Mouse (Mus musculus): ENCODE measurements at regions not wholly inside any gene's neighbourhood (a gene's known extent, or its start where the extent isn't known, plus 50 kb on each side); places are given as distances from the start of the nearest gene placed in this dataset.
A peak's percentile ranks its signal among the peaks of the same experiment; 100 is the strongest.

DNA sequence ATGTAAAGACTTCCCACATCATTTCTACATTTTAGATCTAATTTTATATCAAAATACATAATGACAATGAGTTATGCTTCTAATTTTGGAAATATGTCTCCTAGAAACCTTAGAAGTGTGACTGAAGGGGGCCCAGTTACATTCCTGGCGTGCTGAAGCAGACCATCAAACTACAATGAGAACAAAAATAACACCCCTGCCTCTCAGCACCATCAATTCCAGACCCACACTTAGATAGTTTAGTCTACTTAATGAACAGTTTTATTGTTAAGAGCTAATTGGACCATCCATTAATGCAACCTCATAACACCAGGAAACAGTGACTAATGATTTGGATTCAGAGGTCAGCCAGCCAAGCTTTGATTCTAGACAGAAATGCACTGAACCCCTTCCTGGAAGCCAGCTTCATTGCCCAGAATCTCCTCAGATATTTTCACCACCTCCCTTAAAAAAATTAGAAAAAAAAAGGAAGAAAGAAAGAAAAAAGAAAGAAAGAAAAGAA is 280.7 kb downstream of the Ptbp2 start:
- H3K9ac ChIP-seq: no peak overlapping the region
- no peaks in the 10 kb centered on the region for H3K27me3 ChIP-seq (replicated peaks)
- H3K4me2 ChIP-seq: no peak overlapping the region
- no peak overlapping the region for H3K27ac ChIP-seq (ENCODE audit: poor library complexity, severe bottlenecking)
- H3K4me1 ChIP-seq (replicated peaks): peaks cover 12% of the 10 kb centered on the region; the same call in 1 of the 2 replicates
- H3K9me3 ChIP-seq (replicated peaks): no peaks in the 10 kb centered on the region
- H3K4me3 ChIP-seq: no peak overlapping the region
- H3K36me3 ChIP-seq: no peaks in the 10 kb centered on the region
- ATAC-seq (ENCODE audit: insufficient number of reproducible peaks, low FRiP score): no peak
- WGBS: 41% methylated on average over 1 of the region's 1 CpGs

DNA sequence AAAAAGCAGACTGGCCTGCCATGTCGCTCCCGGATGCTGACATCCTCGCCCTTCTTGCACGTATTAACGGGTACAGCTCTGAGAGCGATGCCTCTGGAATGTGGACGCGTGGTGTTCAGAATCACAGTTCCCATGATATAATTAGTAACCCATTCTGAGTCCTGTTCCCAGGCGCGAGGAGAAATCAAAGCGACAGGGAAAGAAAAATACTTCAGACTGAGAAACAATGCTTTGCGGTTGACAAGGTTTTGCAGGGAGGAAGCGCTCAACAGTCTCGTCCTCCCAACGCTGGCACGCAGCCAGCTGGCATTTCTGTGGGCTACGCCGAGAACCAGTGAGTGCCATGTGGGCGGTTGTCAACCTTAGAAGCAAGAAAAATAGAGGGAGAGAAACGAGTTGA is 285.6 kb downstream of the Ptbp2 start:
- H3K9me3 ChIP-seq (replicated peaks): no peaks in the 10 kb centered on the region
- H3K27me3 ChIP-seq (replicated peaks): no peaks in the 10 kb centered on the region
- H3K9ac ChIP-seq: no peak overlapping the region
- WGBS: 25% methylated on average over 20 of the region's 20 CpGs
- H3K4me3 ChIP-seq: peak overlapping the region; percentile 10
- peak overlapping the region; percentile 48 for H3K4me2 ChIP-seq
- peak; percentile 73 for ATAC-seq (ENCODE audit: insufficient number of reproducible peaks, low FRiP score)
- peak overlapping the region; percentile 46 for H3K27ac ChIP-seq (ENCODE audit: poor library complexity, severe bottlenecking)
- peaks cover 8% of the 10 kb centered on the region; the same call in 1 of the 2 replicates for H3K4me1 ChIP-seq (replicated peaks)
- H3K36me3 ChIP-seq: no peaks in the 10 kb centered on the region

DNA sequence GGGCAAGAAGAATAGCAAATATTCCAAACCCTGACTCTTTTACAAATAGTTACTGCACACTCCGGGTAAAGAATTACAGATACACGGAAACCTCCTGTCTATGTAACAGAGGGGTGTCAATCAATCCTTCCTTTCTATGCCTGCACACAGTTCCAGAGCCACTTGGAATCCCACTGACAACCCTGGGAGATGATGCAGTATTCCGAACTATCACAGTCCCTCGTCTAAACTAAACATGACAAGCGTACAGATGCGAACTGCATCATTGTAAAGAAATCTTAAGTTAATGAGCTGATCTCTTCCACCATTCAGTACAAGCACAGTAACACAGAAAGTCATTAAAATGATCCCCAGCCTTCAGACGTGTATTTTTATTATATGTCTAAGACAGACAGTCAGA is 286.4 kb downstream of the Ptbp2 start:
- WGBS: 66% methylated on average over 7 of the region's 7 CpGs
- H3K36me3 ChIP-seq: no peaks in the 10 kb centered on the region
- no peaks in the 10 kb centered on the region for H3K27me3 ChIP-seq (replicated peaks)
- H3K4me3 ChIP-seq: no peak overlapping the region
- no peak overlapping the region for H3K4me2 ChIP-seq
- H3K9ac ChIP-seq: no peak overlapping the region
- H3K9me3 ChIP-seq (replicated peaks): no peaks in the 10 kb centered on the region
- H3K27ac ChIP-seq (ENCODE audit: poor library complexity, severe bottlenecking): no peak overlapping the region
- 0 out of 2 replicates have a peak, but pooled peaks cover 5% of the 10 kb centered on the region for H3K4me1 ChIP-seq (replicated peaks)
- ATAC-seq (ENCODE audit: insufficient number of reproducible peaks, low FRiP score): no peak

DNA sequence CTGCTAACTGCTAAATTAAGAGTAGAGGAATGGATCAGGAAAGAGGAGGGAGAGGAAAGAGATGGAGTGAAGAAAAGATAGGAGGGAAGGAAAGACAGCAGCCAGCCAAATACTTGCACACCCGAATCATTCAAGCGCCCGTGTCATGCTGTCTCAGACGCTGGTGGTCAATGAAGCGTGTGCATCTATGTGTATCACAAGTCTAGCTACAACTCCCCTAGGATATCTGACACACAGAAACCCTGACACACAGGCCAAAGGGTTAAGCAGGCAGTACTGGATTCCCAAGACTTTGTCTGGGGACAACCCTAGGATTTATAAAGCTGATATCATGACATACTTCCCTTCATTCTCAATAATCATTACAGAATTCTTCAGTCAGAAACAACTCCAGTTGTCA is 289.7 kb downstream of the Ptbp2 start:
- 0 out of 2 replicates have a peak, but pooled peaks cover 2% of the 10 kb centered on the region for H3K4me1 ChIP-seq (replicated peaks)
- H3K36me3 ChIP-seq: no peaks in the 10 kb centered on the region
- 83% methylated on average over 5 of the region's 5 CpGs for WGBS

DNA sequence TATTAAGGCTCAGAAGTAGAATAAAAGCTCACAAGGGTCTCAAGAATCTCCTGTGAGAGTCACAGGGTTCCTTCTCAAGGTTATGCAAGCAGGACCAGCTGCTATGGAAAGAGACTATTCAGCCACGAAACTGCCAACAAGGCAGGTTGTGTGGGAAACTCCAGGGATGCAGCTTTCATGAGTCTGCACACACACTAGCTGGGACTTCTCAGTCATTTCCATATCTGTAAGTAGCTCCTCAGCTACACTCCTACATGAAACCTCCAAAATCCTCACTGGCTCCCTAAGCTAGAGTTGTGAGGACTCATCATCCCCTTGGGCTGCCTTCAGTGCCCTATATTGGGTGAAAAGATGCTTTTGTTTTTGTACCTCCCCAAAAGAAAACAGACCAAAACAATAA is 291.6 kb downstream of the Ptbp2 start:
- H3K9me3 ChIP-seq (replicated peaks): no peaks in the 10 kb centered on the region

More for the DNA sequence above, 289.7 kb downstream of the Ptbp2 start:
- H3K4me3 ChIP-seq: no peak overlapping the region
- no peak overlapping the region for H3K4me2 ChIP-seq
- no peak for ATAC-seq (ENCODE audit: insufficient number of reproducible peaks, low FRiP score)
- no peak overlapping the region for H3K9ac ChIP-seq
- H3K27me3 ChIP-seq (replicated peaks): no peaks in the 10 kb centered on the region
- H3K27ac ChIP-seq (ENCODE audit: poor library complexity, severe bottlenecking): no peak overlapping the region
- no peaks in the 10 kb centered on the region for H3K9me3 ChIP-seq (replicated peaks)

DNA sequence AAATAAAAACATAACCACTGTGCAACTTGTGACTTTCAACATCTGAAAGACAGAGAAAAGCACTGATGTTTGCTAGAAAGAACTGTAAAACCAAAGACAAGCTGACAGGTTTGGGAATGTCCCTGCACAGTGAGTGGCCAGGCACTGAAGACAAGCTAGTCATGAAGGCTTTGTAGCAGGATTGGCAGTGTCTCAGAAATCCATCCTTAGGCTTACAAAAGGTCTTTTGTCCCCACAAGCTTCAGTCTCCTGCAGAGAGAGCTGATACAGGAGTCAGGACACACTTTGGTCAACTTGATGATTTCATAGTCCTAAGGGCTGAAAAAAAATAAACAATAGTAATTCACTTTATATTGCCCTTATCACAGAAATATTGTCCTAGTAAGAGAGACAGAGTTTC is 294.9 kb downstream of the Ptbp2 start:
- H3K27me3 ChIP-seq (replicated peaks): no peaks in the 10 kb centered on the region
- no peak overlapping the region for H3K27ac ChIP-seq (ENCODE audit: poor library complexity, severe bottlenecking)
- H3K4me1 ChIP-seq (replicated peaks): no peaks in the 10 kb centered on the region
- H3K4me2 ChIP-seq: no peak overlapping the region
- no peak for ATAC-seq (ENCODE audit: insufficient number of reproducible peaks, low FRiP score)
- H3K9ac ChIP-seq: no peak overlapping the region
- no peak overlapping the region for H3K4me3 ChIP-seq
- H3K9me3 ChIP-seq (replicated peaks): 0 out of 2 replicates have a peak, but pooled peaks cover 3% of the 10 kb centered on the region
- H3K36me3 ChIP-seq: no peaks in the 10 kb centered on the region

More for the DNA sequence above, 291.6 kb downstream of the Ptbp2 start:
- Histone ChIP-seq H3K4me3 (no peak overlapping the region), H3K36me3 (no peaks in the 10 kb centered on the region), H3K27ac (ENCODE audit: poor library complexity, severe bottlenecking) (no peak overlapping the region), H3K9ac (no peak overlapping the region), H3K4me1 (replicated peaks) (no peaks in the 10 kb centered on the region), H3K27me3 (replicated peaks) (no peaks in the 10 kb centered on the region), H3K4me2 (no peak overlapping the region)
- no peak for ATAC-seq (ENCODE audit: insufficient number of reproducible peaks, low FRiP score)
- 76% methylated on average over 1 of the region's 1 CpGs for WGBS

Measured in heart, embryonic 12.5 days (tissue).